Mouse (Mus musculus) thymus, adult 18-20 months (tissue): Measurements from ENCODE around the gene Sipa1l3.

Experiments used
- DNase-seq, 2 experiments: peaks; one replicate each; pipeline ENCODE4 v3.0.0; 2022; ENCODE audit warnings: mixed read lengths in 2 of 2

Sipa1l3 gene

GRCm38 (mm10) chr7:29406855-29407254 lies 111.6 kb downstream of the Sipa1l3 start:
- no peak for DNase-seq

DNA sequence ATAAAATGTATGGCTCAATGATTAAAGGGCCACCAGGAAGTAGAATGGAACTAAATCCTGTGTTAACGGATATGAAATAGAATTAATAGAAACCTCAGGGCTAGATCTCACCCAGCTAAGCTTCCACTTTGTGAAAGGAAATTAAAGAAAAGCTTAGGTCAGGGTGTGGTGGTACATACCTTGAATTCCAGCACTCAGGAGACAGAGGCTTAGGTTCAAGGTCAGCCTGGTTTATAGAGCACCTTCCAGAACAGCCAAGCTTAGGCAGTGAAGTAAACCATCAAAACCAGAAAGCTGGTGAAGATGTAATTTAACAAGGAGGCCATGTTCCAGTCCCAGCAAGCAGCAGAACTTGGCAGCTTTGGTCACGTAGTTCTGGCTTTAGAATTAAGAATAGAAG lies 114.3 kb downstream of the Sipa1l3 start:
- no peak for DNase-seq

GRCm38 (mm10) chr7:29402015-29402414 lies 116.4 kb downstream of the Sipa1l3 start:
- no peak for DNase-seq

DNA sequence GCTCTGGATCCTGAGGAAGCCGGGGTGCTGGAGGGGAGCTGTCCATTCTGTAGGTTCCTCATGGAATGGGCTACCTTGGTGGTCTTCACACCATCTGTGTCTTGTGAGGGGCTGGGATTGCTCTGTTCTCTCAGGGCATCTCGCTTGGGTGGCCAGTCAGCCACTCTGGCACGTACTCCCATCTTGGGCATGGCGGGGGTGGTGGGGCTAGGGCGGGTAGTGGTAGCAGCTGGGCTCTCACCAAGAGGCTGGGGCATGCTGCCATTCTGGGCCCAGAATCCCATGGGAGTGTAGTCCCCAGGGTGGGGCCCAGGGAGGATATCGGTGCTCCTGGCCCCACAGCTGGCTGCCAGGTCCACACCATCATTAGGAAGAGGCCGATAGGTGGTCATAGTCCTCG lies 118.0 kb downstream of the Sipa1l3 start:
- no peak for DNase-seq

GRCm38 (mm10) chr7:29399056-29399455 lies 119.4 kb downstream of the Sipa1l3 start:
- no peak for DNase-seq

- no peak for DNase-seq
Measured at GRCm38 (mm10) chr7:29397486-29397885, 121.0 kb downstream of the Sipa1l3 start.

DNA sequence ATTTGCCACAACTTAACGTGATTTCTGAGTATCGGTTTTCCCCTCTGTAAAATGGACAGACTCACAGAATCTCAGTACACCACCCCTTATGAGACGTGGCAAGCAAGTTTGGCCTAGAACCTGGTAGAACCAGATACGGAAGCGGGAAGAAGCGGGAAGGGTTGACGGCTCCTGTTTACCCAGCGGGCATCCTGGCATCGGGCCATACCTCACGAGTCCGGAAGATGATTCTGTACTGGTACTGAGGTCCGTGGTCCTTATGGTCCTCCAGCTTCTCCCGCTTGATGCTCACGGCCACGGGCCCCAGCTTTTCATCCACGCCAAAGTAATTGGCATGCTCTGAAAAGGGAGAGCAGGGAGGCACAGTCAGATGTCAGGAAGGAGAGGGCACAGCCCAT lies 121.5 kb downstream of the Sipa1l3 start:
- no peak for DNase-seq

GRCm38 (mm10) chr7:29396216-29396942 lies 122.1 kb downstream of the Sipa1l3 start:
- DNase-seq = no peak

DNA sequence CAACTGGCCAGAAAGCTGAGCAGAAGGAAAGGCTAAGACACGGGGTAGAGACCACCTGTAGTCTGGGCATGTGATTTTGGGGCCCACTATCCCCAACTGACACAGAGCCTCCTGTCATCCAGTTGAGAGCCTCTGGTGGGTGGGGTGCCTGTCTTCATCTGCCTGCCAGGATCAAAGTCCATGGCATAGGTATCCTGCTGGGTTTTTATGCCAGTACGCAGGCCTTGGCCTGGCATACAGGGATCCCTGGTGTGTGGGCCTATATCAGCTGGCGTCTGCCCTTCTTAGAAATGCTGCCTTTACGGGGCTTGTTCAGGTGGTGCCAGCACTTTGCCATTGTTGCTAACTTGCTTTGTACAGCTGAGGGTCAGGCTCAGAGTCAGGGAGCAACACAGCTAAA lies 123.3 kb downstream of the Sipa1l3 start:
- no peak for DNase-seq

- no peak for DNase-seq
Measured at GRCm38 (mm10) chr7:29393292-29393691, 125.1 kb downstream of the Sipa1l3 start.

DNA sequence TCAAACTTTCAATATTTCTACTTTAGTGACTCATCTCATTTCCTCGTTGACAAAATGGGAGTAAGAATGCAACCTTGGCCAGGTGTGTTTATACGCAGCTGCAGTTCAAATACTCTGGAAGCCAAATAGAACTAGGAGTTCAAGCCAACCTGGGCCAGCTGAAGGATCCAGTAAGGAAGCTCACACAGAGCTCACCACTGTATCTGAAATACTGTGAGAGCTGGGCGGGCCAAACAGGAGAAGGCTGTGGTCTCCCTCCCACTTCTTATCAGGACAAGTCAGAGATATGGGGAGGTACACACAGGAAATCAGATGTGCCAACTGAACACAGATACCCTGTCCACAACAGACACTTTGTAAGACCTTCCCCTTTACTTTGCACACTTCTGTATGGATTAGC lies 125.6 kb downstream of the Sipa1l3 start:
- no peak for DNase-seq

DNA sequence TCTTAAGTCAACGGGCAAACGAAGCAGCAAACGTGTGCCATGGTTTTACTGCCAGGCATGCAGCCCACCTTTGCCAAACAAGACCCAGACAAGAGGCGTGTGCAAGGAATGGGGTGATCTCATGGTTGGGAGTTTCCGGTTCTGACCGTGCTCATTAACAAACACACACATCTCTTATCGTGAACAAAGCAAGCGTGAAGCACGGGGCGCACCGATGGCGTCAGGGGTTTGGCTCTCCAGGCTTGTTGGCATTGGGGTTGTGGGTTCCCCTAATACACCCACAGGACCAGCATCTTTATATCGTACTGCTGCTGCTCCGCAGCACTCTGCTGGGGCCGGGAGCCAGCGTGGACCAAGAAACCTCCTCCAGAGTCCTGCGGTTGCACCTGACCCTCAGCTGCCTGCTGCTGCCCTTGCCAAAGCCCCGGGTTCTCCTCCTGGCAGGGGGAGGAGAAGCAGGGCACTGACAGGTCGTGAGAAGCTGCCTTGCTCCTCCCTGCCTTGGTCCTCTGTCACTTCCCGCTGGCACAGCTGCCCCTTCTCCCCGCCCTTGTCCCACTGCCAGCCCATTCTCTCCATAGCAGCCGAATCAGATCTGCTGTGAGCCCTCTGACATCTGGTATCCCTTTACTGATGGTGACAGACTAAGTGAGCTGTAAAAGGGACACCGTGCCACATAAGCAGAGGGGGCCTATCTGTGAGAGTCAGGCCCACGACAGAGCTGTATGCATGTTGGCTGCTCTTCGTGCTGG lies 126.5 kb downstream of the Sipa1l3 start:
- no peak for DNase-seq

DNA sequence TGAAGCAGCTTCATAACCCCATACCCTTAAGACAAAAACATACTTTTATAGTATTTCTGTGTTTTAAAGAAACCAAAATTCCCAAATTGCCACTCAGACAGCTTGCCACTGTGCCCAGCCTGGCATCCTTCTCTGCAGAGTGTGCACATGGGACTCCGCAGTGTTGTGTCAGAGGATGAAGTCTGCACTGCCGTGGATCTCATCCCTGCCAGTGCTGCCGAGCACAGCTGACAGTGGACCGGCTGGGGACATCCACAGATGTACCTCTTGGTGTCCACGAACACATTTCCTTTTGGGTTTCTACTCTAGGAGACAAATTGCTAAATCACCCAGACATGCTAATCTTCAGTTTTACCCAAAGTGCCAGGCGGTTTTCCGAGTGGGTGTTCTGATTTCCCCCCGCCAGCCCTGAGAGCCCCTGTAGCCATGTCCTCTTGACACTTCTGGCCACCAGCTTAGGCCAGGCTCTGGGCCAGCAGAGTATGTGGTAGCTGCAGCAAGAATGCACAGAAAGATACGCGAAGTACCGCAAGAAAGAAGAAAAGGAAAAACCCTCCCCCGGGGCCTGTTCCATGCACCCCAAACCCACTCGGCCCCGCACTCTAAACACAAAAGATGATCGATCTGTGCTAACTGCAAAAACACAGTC lies 127.2 kb downstream of the Sipa1l3 start:
- DNase-seq = no peak

GRCm38 (mm10) chr7:29390234-29390633 lies 128.2 kb downstream of the Sipa1l3 start:
- DNase-seq = no peak

DNA sequence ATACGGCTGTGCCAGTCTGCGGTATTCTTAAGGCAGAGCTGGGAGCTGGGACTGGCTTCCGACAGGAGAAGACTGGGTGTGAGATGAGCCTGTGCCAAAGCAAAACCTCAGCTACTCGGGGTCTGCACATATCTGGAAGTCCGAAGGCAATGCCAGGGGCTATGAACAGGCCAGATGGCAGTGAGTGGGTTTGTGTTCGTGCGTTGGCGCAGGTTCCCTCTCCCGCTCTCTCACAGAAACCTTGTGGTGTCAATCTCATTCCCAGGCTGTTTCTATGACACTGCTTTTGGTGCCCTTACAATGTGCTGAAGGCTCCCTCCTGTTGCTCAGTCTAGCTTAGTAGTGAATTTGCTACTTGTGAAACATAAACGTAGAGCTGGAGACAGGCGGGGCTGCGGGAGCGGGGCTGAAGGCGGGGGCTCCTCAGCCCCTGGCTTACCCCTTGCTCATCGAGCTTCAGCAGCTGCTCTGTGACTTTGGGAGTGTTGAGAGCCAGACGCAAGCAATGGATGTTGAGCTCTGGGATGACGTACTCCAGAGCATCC lies 130.8 kb downstream of the Sipa1l3 start:
- DNase-seq = no peak

GRCm38 (mm10) chr7:29386349-29386748 lies 132.1 kb downstream of the Sipa1l3 start:
- DNase-seq = no peak

DNA sequence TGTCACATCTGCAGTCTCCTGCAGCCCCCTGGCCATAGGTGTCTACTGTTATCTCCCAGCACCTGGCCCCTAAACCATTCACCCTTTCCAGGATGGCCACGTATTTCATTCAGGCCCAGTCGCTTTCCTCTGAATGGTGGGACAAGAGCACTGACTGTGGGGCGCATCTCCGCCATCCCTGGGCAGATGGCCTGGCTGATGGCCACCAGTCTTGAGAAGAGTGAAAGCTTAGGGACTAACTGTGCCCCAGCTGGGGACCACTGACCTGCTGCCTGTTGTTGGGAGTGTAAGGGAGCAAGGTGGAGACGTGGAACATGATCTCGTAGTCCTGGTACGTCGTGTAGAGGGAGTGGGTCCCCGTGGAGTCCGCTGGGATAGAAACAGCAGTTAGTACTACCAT lies 132.7 kb downstream of the Sipa1l3 start:
- DNase-seq = no peak

GRCm38 (mm10) chr7:29383255-29383654 lies 135.2 kb downstream of the Sipa1l3 start:
- peak; percentile 26 to 40 for DNase-seq

- no peak for DNase-seq
Measured at GRCm38 (mm10) chr7:29381466-29382040, 136.9 kb downstream of the Sipa1l3 start.

GRCm38 (mm10) chr7:29374054-29374453 lies 144.4 kb downstream of the Sipa1l3 start:
- no peak for DNase-seq

DNA sequence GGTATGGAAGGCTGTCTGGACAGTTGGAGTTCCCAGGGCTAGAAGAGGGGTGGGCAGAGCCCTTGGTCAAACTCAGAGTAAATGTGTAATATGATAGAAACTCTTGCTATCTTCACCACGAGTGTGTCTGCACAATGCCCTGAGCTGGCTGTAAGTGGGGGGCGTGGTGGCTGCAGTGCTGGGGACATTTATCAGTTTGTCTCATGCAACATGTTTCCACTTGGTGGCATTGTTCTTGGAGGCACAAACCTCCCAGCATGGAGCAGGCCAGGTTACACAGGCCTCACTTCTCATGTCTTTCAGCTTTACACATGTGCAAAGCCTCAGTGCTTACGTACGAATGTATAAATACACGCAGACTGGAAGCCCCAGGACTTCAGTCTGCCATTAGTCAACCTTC lies 146.3 kb downstream of the Sipa1l3 start:
- no peak for DNase-seq

- no peak for DNase-seq
Measured at GRCm38 (mm10) chr7:29370031-29370430, 148.4 kb downstream of the Sipa1l3 start.

- no peak for DNase-seq
Measured at GRCm38 (mm10) chr7:29368004-29368320, 150.5 kb downstream of the Sipa1l3 start.
